Mouse (Mus musculus): ENCODE measurements around the gene Gm38119. TPM values are rescaled to one million over a fixed set of nuclear protein-coding genes. Genes with fewer than 3 reads are reported as not detected.
"Not testable (repeated sequence)": the region's sequence is repeated elsewhere in the genome, so short reads cannot be mapped to it uniquely, and the experiment has no call there.

Gm38119 gene
- polyA plus RNA-seq, 1 experiment from 2014 or later, result not detected

DNA sequence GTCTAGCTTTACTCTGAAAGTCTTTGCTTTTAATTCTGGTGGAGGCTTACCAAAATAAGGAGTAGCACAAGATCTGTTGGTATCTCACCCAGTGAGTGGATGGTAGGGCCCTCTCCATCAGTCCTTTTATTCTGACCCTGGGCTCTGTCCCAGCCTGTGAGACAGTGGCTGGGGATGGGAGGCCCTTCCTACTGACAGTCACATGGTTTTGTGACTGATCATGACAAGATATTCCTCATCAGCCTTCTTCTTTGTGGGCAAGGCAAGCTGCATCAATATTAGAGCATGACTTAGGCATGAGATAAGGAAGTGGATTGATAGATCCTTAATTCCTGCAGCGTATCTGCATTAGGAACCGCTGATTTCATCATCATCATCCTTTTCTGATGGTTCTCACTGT lies 29.9 kb downstream of the Gm38119 start, which contains the start of gene Lce1e:
TSS of gene Lce1e (minus strand) at position 101 of the 400 bp plus-strand sequence.
- no peak for DNase-seq (ENCODE audit: low spot score)
- whole genome bisulfite sequencing, result 89% methylated on average over 2 of the region's 2 CpGs

DNA sequence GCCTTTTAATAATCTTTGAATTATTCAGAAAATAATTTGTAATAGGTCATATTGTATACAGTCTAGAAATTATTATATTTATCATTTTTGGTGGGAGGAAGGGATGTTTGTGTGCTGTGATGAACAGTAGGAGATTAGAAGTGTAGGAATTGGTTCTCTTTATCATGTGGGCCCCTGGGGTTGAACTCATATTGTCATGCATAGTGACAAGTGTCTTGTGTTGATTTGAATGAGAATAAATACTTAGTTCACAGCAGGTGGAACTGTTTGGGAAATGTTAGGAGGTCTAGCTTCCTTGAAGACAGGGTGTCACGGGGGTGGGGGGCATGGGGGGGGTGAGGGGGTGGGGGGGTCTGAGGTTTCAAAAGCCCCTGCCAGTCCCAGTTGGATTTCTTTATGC lies 44.3 kb downstream of the Gm38119 start:
- Histone ChIP-seq H3K27me3 (replicated peaks; ENCODE audit: control insufficient read depth, insufficient read depth, low read length) (no peaks in the 10 kb centered on the region), H3K9me3 (ENCODE audit: control insufficient read depth, low read length) (no peaks in the 10 kb centered on the region), H3K9ac (ENCODE audit: low read length) (no peak overlapping the region), H3K4me1 (replicated peaks; ENCODE audit: control insufficient read depth, insufficient read depth, low read length) (no peaks in the 10 kb centered on the region), H3K4me3 (ENCODE audit: low read depth, low read length) (no peak overlapping the region), H3K4me2 (ENCODE audit: low read length) (no peak overlapping the region), H3K27ac (ENCODE audit: low read depth) (no peak overlapping the region), H3K36me3 (ENCODE audit: control insufficient read depth, insufficient read depth, low read length) (no peaks in the 10 kb centered on the region)
- 50% methylated on average over 1 of the region's 1 CpGs for WGBS
- no peak for ATAC-seq (replicated peaks; ENCODE audit: low FRiP score, low TSS enrichment, low read depth)
- DNase-seq (ENCODE audit: low spot score), result no peak

More for the DNA sequence above, 29.9 kb downstream of the Gm38119 start, which contains the start of gene Lce1e:
- no peak within 1 kb of the TSS for H3K4me3 ChIP-seq (ENCODE audit: low read depth, low read length)
- H3K9ac ChIP-seq (ENCODE audit: low read length), result no peak within 1 kb of the TSS
- H3K4me2 ChIP-seq (ENCODE audit: low read length), result no peak within 1 kb of the TSS
- no peaks in the 10 kb centered on the region for H3K27me3 ChIP-seq (replicated peaks; ENCODE audit: control insufficient read depth, insufficient read depth, low read length)
- H3K27ac ChIP-seq (ENCODE audit: low read depth), result no peak within 1 kb of the TSS
- H3K4me1 ChIP-seq (replicated peaks; ENCODE audit: control insufficient read depth, insufficient read depth, low read length), result no peaks in the 10 kb centered on the region
- no peaks in the 10 kb centered on the region for H3K36me3 ChIP-seq (ENCODE audit: control insufficient read depth, insufficient read depth, low read length)
- ATAC-seq (replicated peaks; ENCODE audit: low FRiP score, low TSS enrichment, low read depth), result no peak
- H3K9me3 ChIP-seq (ENCODE audit: control insufficient read depth, low read length), result no peaks in the 10 kb centered on the region

DNA sequence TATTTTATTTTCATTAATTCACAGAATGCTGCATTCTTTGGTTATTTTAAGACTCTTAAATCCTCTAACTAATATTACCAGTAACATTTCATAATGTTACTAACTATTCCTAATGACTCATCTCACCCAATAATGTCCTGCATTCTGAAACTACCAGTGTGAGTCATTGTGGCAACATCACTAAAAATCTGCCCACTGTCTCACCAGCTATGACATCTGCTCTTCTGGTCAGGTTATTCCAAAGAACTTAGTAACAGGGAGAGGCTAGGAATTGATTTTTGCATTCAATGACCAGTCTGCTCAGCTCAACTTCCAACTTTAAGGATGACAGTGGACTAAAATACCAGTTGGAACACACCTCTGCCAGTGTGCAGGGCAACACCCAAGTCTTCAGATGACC lies 47.2 kb downstream of the Gm38119 start:
- Histone ChIP-seq H3K4me3 (ENCODE audit: low read depth, low read length) (no peak overlapping the region), H3K9ac (ENCODE audit: low read length) (no peak overlapping the region), H3K27me3 (replicated peaks; ENCODE audit: control insufficient read depth, insufficient read depth, low read length) (no peaks in the 10 kb centered on the region), H3K36me3 (ENCODE audit: control insufficient read depth, insufficient read depth, low read length) (no peaks in the 10 kb centered on the region), H3K27ac (ENCODE audit: low read depth) (no peak overlapping the region), H3K4me2 (ENCODE audit: low read length) (no peak overlapping the region), H3K9me3 (ENCODE audit: control insufficient read depth, low read length) (no peaks in the 10 kb centered on the region), H3K4me1 (replicated peaks; ENCODE audit: control insufficient read depth, insufficient read depth, low read length) (no peaks in the 10 kb centered on the region)
- no peak for DNase-seq (ENCODE audit: low spot score)
- no peak for ATAC-seq (replicated peaks; ENCODE audit: low FRiP score, low TSS enrichment, low read depth)

DNA sequence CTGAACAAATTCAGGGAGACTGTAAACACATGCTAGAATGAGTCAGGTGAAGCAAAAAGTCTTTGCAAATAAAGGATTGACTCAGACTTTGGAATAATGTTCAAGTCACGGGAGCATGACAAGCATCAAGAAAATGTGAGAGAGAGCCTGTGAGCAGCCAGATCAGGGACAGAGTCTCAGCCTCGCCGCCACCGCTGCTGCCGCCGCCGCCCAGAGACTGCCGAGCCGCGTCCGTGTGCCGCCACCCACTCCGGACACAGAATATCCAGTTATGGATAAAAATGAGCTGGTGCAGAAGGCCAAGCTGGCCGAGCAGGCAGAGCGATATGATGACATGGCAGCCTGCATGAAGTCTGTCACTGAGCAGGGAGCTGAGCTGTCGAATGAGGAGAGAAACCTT lies 49.7 kb downstream of the Gm38119 start:
- not testable (repeated sequence) for H3K36me3 ChIP-seq (ENCODE audit: control insufficient read depth, insufficient read depth, low read length); H3K9me3 ChIP-seq (ENCODE audit: control insufficient read depth, low read length); H3K4me2 ChIP-seq (ENCODE audit: low read length); ATAC-seq (replicated peaks; ENCODE audit: low FRiP score, low TSS enrichment, low read depth); H3K27me3 ChIP-seq (replicated peaks; ENCODE audit: control insufficient read depth, insufficient read depth, low read length); H3K27ac ChIP-seq (ENCODE audit: low read depth); DNase-seq (ENCODE audit: low spot score); H3K9ac ChIP-seq (ENCODE audit: low read length); H3K4me1 ChIP-seq (replicated peaks; ENCODE audit: control insufficient read depth, insufficient read depth, low read length); H3K4me3 ChIP-seq (ENCODE audit: low read depth, low read length)
- 78% methylated on average over 16 of the region's 16 CpGs for WGBS

Other genes with a start within 250 kb of the Gm38119 start
- gene Sprr4, start 238.6 kb downstream of the Gm38119 start, polyA plus RNA-seq (2014; fragmentation: Nextera tagmentation; extraction: Ambion mirVana), result not detected in 2 replicates
- gene 2310046K23Rik, start 204.6 kb downstream of the Gm38119 start, polyA plus RNA-seq (2014; fragmentation: Nextera tagmentation; extraction: Ambion mirVana), result not detected in 2 replicates
- gene Ivl, start 165.4 kb downstream of the Gm38119 start, polyA plus RNA-seq (2014; fragmentation: Nextera tagmentation; extraction: Ambion mirVana), result 0.27 TPM in 1 of 2 replicates, not detected in the other
- not detected in 2 replicates for gene Smcp, start 150.1 kb downstream of the Gm38119 start, polyA plus RNA-seq (2014; fragmentation: Nextera tagmentation; extraction: Ambion mirVana)
- gene 2210017I01Rik, start 131.6 kb downstream of the Gm38119 start, polyA plus RNA-seq (2014; fragmentation: Nextera tagmentation; extraction: Ambion mirVana), result not detected in 2 replicates
- gene Lce6a, start 117.4 kb downstream of the Gm38119 start, polyA plus RNA-seq (2014; fragmentation: Nextera tagmentation; extraction: Ambion mirVana), result not detected in 2 replicates
- not detected in 2 replicates for gene Lce1a1, start 90.8 kb downstream of the Gm38119 start, polyA plus RNA-seq (2014; fragmentation: Nextera tagmentation; extraction: Ambion mirVana)
- not detected in 2 replicates for gene Lce1b, start 82.2 kb downstream of the Gm38119 start, polyA plus RNA-seq (2014; fragmentation: Nextera tagmentation; extraction: Ambion mirVana)
- gene Lce1a2, start 68.8 kb downstream of the Gm38119 start, polyA plus RNA-seq (2014; fragmentation: Nextera tagmentation; extraction: Ambion mirVana), result not detected in 2 replicates
- gene Lce1c, start 59.8 kb downstream of the Gm38119 start, polyA plus RNA-seq (2014; fragmentation: Nextera tagmentation; extraction: Ambion mirVana), result not detected in 2 replicates
- gene Lce1d, start 51.9 kb downstream of the Gm38119 start, polyA plus RNA-seq (2014; fragmentation: Nextera tagmentation; extraction: Ambion mirVana), result not detected in 2 replicates
- not detected in 2 replicates for gene Lce1e, start 30.0 kb downstream of the Gm38119 start, polyA plus RNA-seq (2014; fragmentation: Nextera tagmentation; extraction: Ambion mirVana)
- not detected in 2 replicates for gene Lce1f, start 18.7 kb downstream of the Gm38119 start, polyA plus RNA-seq (2014; fragmentation: Nextera tagmentation; extraction: Ambion mirVana)
- gene Lce1g, start 13.2 kb upstream of the Gm38119 start, polyA plus RNA-seq (2014; fragmentation: Nextera tagmentation; extraction: Ambion mirVana), result not detected in 2 replicates
- not detected in 2 replicates for gene Lce1h, start 26.0 kb upstream of the Gm38119 start, polyA plus RNA-seq (2014; fragmentation: Nextera tagmentation; extraction: Ambion mirVana)
- gene Lce1i, start 39.8 kb upstream of the Gm38119 start, polyA plus RNA-seq (2014; fragmentation: Nextera tagmentation; extraction: Ambion mirVana), result not detected in 2 replicates
- not detected in 2 replicates for gene Lce1j, start 51.4 kb upstream of the Gm38119 start, polyA plus RNA-seq (2014; fragmentation: Nextera tagmentation; extraction: Ambion mirVana)
- not detected in 2 replicates for gene Lce1k, start 68.8 kb upstream of the Gm38119 start, polyA plus RNA-seq (2014; fragmentation: Nextera tagmentation; extraction: Ambion mirVana)
- not detected in 2 replicates for gene Kprp, start 88.2 kb upstream of the Gm38119 start, polyA plus RNA-seq (2014; fragmentation: Nextera tagmentation; extraction: Ambion mirVana)
- gene Lce1l, start 112.2 kb upstream of the Gm38119 start, polyA plus RNA-seq (2014; fragmentation: Nextera tagmentation; extraction: Ambion mirVana), result not detected in 2 replicates
- gene 2310050C09Rik, start 131.1 kb upstream of the Gm38119 start, polyA plus RNA-seq (2014; fragmentation: Nextera tagmentation; extraction: Ambion mirVana), result not detected in 2 replicates
- gene Lce3a, start 187.1 kb upstream of the Gm38119 start, polyA plus RNA-seq (2014; fragmentation: Nextera tagmentation; extraction: Ambion mirVana), result not detected in 2 replicates
- gene Lce3b, start 193.9 kb upstream of the Gm38119 start, polyA plus RNA-seq (2014; fragmentation: Nextera tagmentation; extraction: Ambion mirVana), result not detected in 2 replicates
- 0.35 TPM in 1 of 2 replicates, not detected in the other for gene Lce3c, start 205.4 kb upstream of the Gm38119 start, polyA plus RNA-seq (2014; fragmentation: Nextera tagmentation; extraction: Ambion mirVana)
- not detected in 2 replicates for gene Lce3d, start 218.3 kb upstream of the Gm38119 start, polyA plus RNA-seq (2014; fragmentation: Nextera tagmentation; extraction: Ambion mirVana)
- not detected in 2 replicates for gene Lce3e, start 228.0 kb upstream of the Gm38119 start, polyA plus RNA-seq (2014; fragmentation: Nextera tagmentation; extraction: Ambion mirVana)